Mouse (Mus musculus) bone marrow macrophage, adult 2 months (primary cell): ENCODE measurements around the gene Agap3.

Experiments used
- CTCF ChIP-seq: IDR thresholded peaks from 2 replicates; pipeline ENCODE4 v1.5.1; 2012; ENCODE audit warnings: low read depth, mild to moderate bottlenecking, low read length, moderate library complexity
- POLR2A ChIP-seq: IDR thresholded peaks from 2 replicates; pipeline ENCODE4 v1.6.1; 2012; ENCODE audit warnings: mild to moderate bottlenecking, low read depth, low read length, borderline replicate concordance

GRCm38 (mm10) chr5:24525360-24526189 is 73.6 kb downstream of the Agap3 start:
- TF ChIP-seq CTCF = no peak
- no peak for TF ChIP-seq POLR2A
